Mouse (Mus musculus): ENCODE data around the gene Cnnm4. TPM values are rescaled to one million over a fixed set of nuclear protein-coding genes. Genes with fewer than 3 reads are reported as not detected.
A peak's percentile ranks its signal among the peaks of the same experiment; 100 is the strongest.

Cnnm4 gene
- polyA plus RNA-seq, 1 experiment from 2014 or later: 16.0 TPM

GRCm38 (mm10) chr1:36493299-36493698 is 21.9 kb downstream of the Cnnm4 start:
- no peaks in the 10 kb centered on the region for H3K9me3 ChIP-seq (ENCODE audit: control insufficient read depth, low read length)
- H3K4me2 ChIP-seq (ENCODE audit: low read depth, severe bottlenecking): no peak overlapping the region
- peaks cover 15% of the 10 kb centered on the region for H3K4me1 ChIP-seq (ENCODE audit: control insufficient read depth, insufficient read depth, low read length)
- ATAC-seq (ENCODE audit: insufficient number of reproducible peaks, low FRiP score, low TSS enrichment, low read depth) (no peak), DNase-seq (ENCODE audit: low spot score) (no peak)
- no peak overlapping the region for H3K9ac ChIP-seq (ENCODE audit: low read length)
- no peak overlapping the region for H3K4me3 ChIP-seq (ENCODE audit: low read depth, low read length)
- no peak overlapping the region for H3K27ac ChIP-seq (replicated peaks; ENCODE audit: low read depth, low read length)
- no peaks in the 10 kb centered on the region; the same call in 1 of the 2 replicates for H3K36me3 ChIP-seq (ENCODE audit: control insufficient read depth, insufficient read depth, low read length)
- WGBS: 31% methylated on average over 6 of the region's 6 CpGs
- no peaks in the 10 kb centered on the region for H3K27me3 ChIP-seq (ENCODE audit: control insufficient read depth, insufficient read depth, low read length)

- no peaks in the 10 kb centered on the region for H3K27me3 ChIP-seq (ENCODE audit: control insufficient read depth, insufficient read depth, low read length)
- 75% methylated on average over 2 of the region's 2 CpGs for WGBS
- H3K4me1 ChIP-seq (ENCODE audit: control insufficient read depth, insufficient read depth, low read length): peaks cover 15% of the 10 kb centered on the region
- no peak overlapping the region for H3K9ac ChIP-seq (ENCODE audit: low read length)
- H3K27ac ChIP-seq (replicated peaks; ENCODE audit: low read depth, low read length): no peak overlapping the region
- H3K4me3 ChIP-seq (ENCODE audit: low read depth, low read length): no peak overlapping the region
- DNase-seq (ENCODE audit: low spot score) (no peak), ATAC-seq (ENCODE audit: insufficient number of reproducible peaks, low FRiP score, low TSS enrichment, low read depth) (no peak)
- H3K4me2 ChIP-seq (ENCODE audit: low read depth, severe bottlenecking): no peak overlapping the region
- H3K36me3 ChIP-seq (ENCODE audit: control insufficient read depth, insufficient read depth, low read length): peaks cover 2% of the 10 kb centered on the region
- no peaks in the 10 kb centered on the region for H3K9me3 ChIP-seq (ENCODE audit: control insufficient read depth, low read length)
Measured at GRCm38 (mm10) chr1:36496719-36497118, 25.3 kb downstream of the Cnnm4 start.

GRCm38 (mm10) chr1:36497312-36497711 is 25.9 kb downstream of the Cnnm4 start:
- Histone ChIP-seq H3K9me3 (ENCODE audit: control insufficient read depth, low read length) (no peaks in the 10 kb centered on the region), H3K4me2 (ENCODE audit: low read depth, severe bottlenecking) (no peak overlapping the region), H3K4me3 (ENCODE audit: low read depth, low read length) (no peak overlapping the region), H3K27ac (replicated peaks; ENCODE audit: low read depth, low read length) (no peak overlapping the region), H3K27me3 (ENCODE audit: control insufficient read depth, insufficient read depth, low read length) (no peaks in the 10 kb centered on the region), H3K4me1 (ENCODE audit: control insufficient read depth, insufficient read depth, low read length) (peaks cover 13% of the 10 kb centered on the region), H3K36me3 (ENCODE audit: control insufficient read depth, insufficient read depth, low read length) (peaks cover 2% of the 10 kb centered on the region), H3K9ac (ENCODE audit: low read length) (no peak overlapping the region)
- DNase-seq (ENCODE audit: low spot score) (no peak), ATAC-seq (ENCODE audit: insufficient number of reproducible peaks, low FRiP score, low TSS enrichment, low read depth) (no peak)
- WGBS: 77% methylated on average over 2 of the region's 2 CpGs

- 11% methylated on average over 3 of the region's 3 CpGs for WGBS
- no peaks in the 10 kb centered on the region for H3K9me3 ChIP-seq (ENCODE audit: control insufficient read depth, low read length)
- H3K36me3 ChIP-seq (ENCODE audit: control insufficient read depth, insufficient read depth, low read length): peaks cover 4% of the 10 kb centered on the region
- H3K27ac ChIP-seq (replicated peaks; ENCODE audit: low read depth, low read length): no peak overlapping the region
- 0 out of 2 replicates have a peak, but pooled peaks have one; percentile 28 for ATAC-seq (ENCODE audit: insufficient number of reproducible peaks, low FRiP score, low TSS enrichment, low read depth)
- H3K27me3 ChIP-seq (ENCODE audit: control insufficient read depth, insufficient read depth, low read length): no peaks in the 10 kb centered on the region
- H3K4me1 ChIP-seq (ENCODE audit: control insufficient read depth, insufficient read depth, low read length): no peaks in the 10 kb centered on the region
- H3K4me2 ChIP-seq (ENCODE audit: low read depth, severe bottlenecking): no peak overlapping the region
- H3K9ac ChIP-seq (ENCODE audit: low read length): no peak overlapping the region
- DNase-seq (ENCODE audit: low spot score): peak; percentile 89
- H3K4me3 ChIP-seq (ENCODE audit: low read depth, low read length): no peak overlapping the region
Measured at GRCm38 (mm10) chr1:36501261-36501660, 29.8 kb downstream of the Cnnm4 start.

GRCm38 (mm10) chr1:36508238-36508637 is 36.8 kb downstream of the Cnnm4 start:
- WGBS: 89% methylated on average over 5 of the region's 5 CpGs
- Histone ChIP-seq H3K27ac (replicated peaks; ENCODE audit: low read depth, low read length) (no peak overlapping the region), H3K27me3 (ENCODE audit: control insufficient read depth, insufficient read depth, low read length) (no peaks in the 10 kb centered on the region), H3K36me3 (ENCODE audit: control insufficient read depth, insufficient read depth, low read length) (0 out of 2 replicates have a peak, but pooled peaks cover 3% of the 10 kb centered on the region), H3K4me1 (ENCODE audit: control insufficient read depth, insufficient read depth, low read length) (peaks cover 5% of the 10 kb centered on the region), H3K4me2 (ENCODE audit: low read depth, severe bottlenecking) (no peak overlapping the region), H3K4me3 (ENCODE audit: low read depth, low read length) (no peak overlapping the region), H3K9ac (ENCODE audit: low read length) (no peak overlapping the region), H3K9me3 (ENCODE audit: control insufficient read depth, low read length) (no peaks in the 10 kb centered on the region)
- ATAC-seq (ENCODE audit: insufficient number of reproducible peaks, low FRiP score, low TSS enrichment, low read depth) (no peak), DNase-seq (ENCODE audit: low spot score) (no peak)

- Histone ChIP-seq H3K27me3 (ENCODE audit: control insufficient read depth, insufficient read depth, low read length) (no peaks in the 10 kb centered on the region), H3K4me3 (ENCODE audit: low read depth, low read length) (peak within 1 kb of the TSS; percentile 84), H3K36me3 (ENCODE audit: control insufficient read depth, insufficient read depth, low read length) (0 out of 2 replicates have a peak, but pooled peaks cover 1% of the 10 kb centered on the region), H3K27ac (replicated peaks; ENCODE audit: low read depth, low read length) (peak within 1 kb of the TSS; percentile 95), H3K9ac (ENCODE audit: low read length) (peak within 1 kb of the TSS; percentile 85), H3K9me3 (ENCODE audit: control insufficient read depth, low read length) (no peaks in the 10 kb centered on the region), H3K4me2 (ENCODE audit: low read depth, severe bottlenecking) (peak within 1 kb of the TSS; percentile 96), H3K4me1 (ENCODE audit: control insufficient read depth, insufficient read depth, low read length) (peaks cover 8% of the 10 kb centered on the region)
- under 1% methylated on average over 51 of the region's 51 CpGs for WGBS
- ATAC-seq (ENCODE audit: insufficient number of reproducible peaks, low FRiP score, low TSS enrichment, low read depth) (peak; percentile 96), DNase-seq (ENCODE audit: low spot score) (peak; percentile 100)
Measured at GRCm38 (mm10) chr1:36511289-36512021, 40.0 kb downstream of the Cnnm4 start, which contains the start of gene Cnnm3. Gene Cnnm3, plus strand, starts transcription at chr1:36511867.

- DNase-seq (ENCODE audit: low spot score): peak; percentile 62
- no peaks in the 10 kb centered on the region for H3K36me3 ChIP-seq (ENCODE audit: control insufficient read depth, insufficient read depth, low read length)
- ATAC-seq (ENCODE audit: insufficient number of reproducible peaks, low FRiP score, low TSS enrichment, low read depth): peak; percentile 69
- peak overlapping the region; percentile 96 for H3K4me2 ChIP-seq (ENCODE audit: low read depth, severe bottlenecking)
- H3K4me3 ChIP-seq (ENCODE audit: low read depth, low read length): peak overlapping the region; percentile 84
- peaks cover 8% of the 10 kb centered on the region for H3K4me1 ChIP-seq (ENCODE audit: control insufficient read depth, insufficient read depth, low read length)
- no peaks in the 10 kb centered on the region for H3K27me3 ChIP-seq (ENCODE audit: control insufficient read depth, insufficient read depth, low read length)
- peak overlapping the region; percentile 95 for H3K27ac ChIP-seq (replicated peaks; ENCODE audit: low read depth, low read length)
- peak overlapping the region; percentile 85 for H3K9ac ChIP-seq (ENCODE audit: low read length)
- WGBS: under 1% methylated on average over 87 of the region's 126 CpGs
- no peaks in the 10 kb centered on the region for H3K9me3 ChIP-seq (ENCODE audit: control insufficient read depth, low read length)
Measured at GRCm38 (mm10) chr1:36512089-36512965, 40.9 kb downstream of the Cnnm4 start.

- Histone ChIP-seq H3K27ac (replicated peaks; ENCODE audit: low read depth, low read length) (peak overlapping the region; percentile 95; the same call in 1 of the 2 replicates), H3K9me3 (ENCODE audit: control insufficient read depth, low read length) (no peaks in the 10 kb centered on the region), H3K4me1 (ENCODE audit: control insufficient read depth, insufficient read depth, low read length) (peaks cover 8% of the 10 kb centered on the region), H3K4me3 (ENCODE audit: low read depth, low read length) (peak overlapping the region; percentile 84), H3K9ac (ENCODE audit: low read length) (peak overlapping the region; percentile 85), H3K36me3 (ENCODE audit: control insufficient read depth, insufficient read depth, low read length) (no peaks in the 10 kb centered on the region), H3K4me2 (ENCODE audit: low read depth, severe bottlenecking) (peak overlapping the region; percentile 96), H3K27me3 (ENCODE audit: control insufficient read depth, insufficient read depth, low read length) (no peaks in the 10 kb centered on the region)
- no peak for ATAC-seq (ENCODE audit: insufficient number of reproducible peaks, low FRiP score, low TSS enrichment, low read depth)
- DNase-seq (ENCODE audit: low spot score): no peak
- 1% methylated on average over 16 of the region's 16 CpGs for WGBS
Measured at GRCm38 (mm10) chr1:36512966-36513280, 41.5 kb downstream of the Cnnm4 start.
